Mouse (Mus musculus) forebrain, embryonic 16.5 days (tissue): ENCODE data around the gene Galnt15. TPM values are rescaled to one million over a fixed set of nuclear protein-coding genes. Genes with fewer than 3 reads are reported as not detected.

ENCODE experiments used
- ATAC-seq: fragments of 200-750 bp; cut with Nextera tagmentation; 2 replicates; pipeline ENCODE4 v1.8.0; 2017; ENCODE audit warnings: mild to moderate bottlenecking, moderate library complexity
- H3K27ac ChIP-seq: fragments of 300-500 bp; sonication (generic); 2 replicates; pipeline ENCODE4 v1.5.1; 2014; ENCODE audit warnings: low read length, control low read depth
- H3K27me3 ChIP-seq: fragments of 300-500 bp; sonication (generic); replicated peaks from 2 replicates; pipeline ENCODE4 v1.6.1; 2014; ENCODE audit warnings: low read length; ENCODE audit not compliant: control insufficient read depth, insufficient read depth
- H3K36me3 ChIP-seq: fragments of 300-500 bp; sonication (generic); 2 replicates; pipeline ENCODE4 v1.6.1; 2014; ENCODE audit not compliant: control insufficient read depth, insufficient read depth
- H3K4me1 ChIP-seq: fragments of 300-500 bp; sonication (generic); replicated peaks from 2 replicates; pipeline ENCODE4 v1.6.1; 2014; ENCODE audit warnings: low read length; ENCODE audit not compliant: control insufficient read depth, insufficient read depth
- H3K4me2 ChIP-seq: fragments of 300-500 bp; sonication (generic); 2 replicates; pipeline ENCODE4 v1.6.1; 2014; ENCODE audit warnings: mild to moderate bottlenecking, low read length, control low read depth
- H3K4me3 ChIP-seq: fragments of 300-500 bp; sonication (generic); replicated peaks from 2 replicates; pipeline ENCODE4 v1.5.1; 2014; ENCODE audit warnings: mild to moderate bottlenecking, low read length, control low read depth
- H3K9ac ChIP-seq: fragments of 300-500 bp; sonication (generic); replicated peaks from 2 replicates; pipeline ENCODE4 v1.6.1; 2014; ENCODE audit warnings: low read depth, low read length, control low read depth
- H3K9me3 ChIP-seq: fragments of 300-500 bp; sonication (generic); 2 replicates; pipeline ENCODE4 v1.6.1; 2016; ENCODE audit warnings: low read length; ENCODE audit not compliant: control insufficient read depth
- WGBS: fragments of 180-500 bp; shearing (Covaris S2); extraction: QIAGEN DNeasy Blood & Tissue Kit; methylation state at CpG from one replicate; pipeline ENCODE4 v1.1.7; 2014; 5-methylcytosine and 5-hydroxymethylcytosine counted together
- polyA plus RNA-seq: library from polyadenylated mRNA; unstranded; fragments of >200 nt; fragmentation: Nextera tagmentation; extraction: Ambion mirVana; gene quantifications from 2 replicates; pipeline ENCODE4 v1.2.1, GENCODE M21; 2015

Galnt15 gene
- 0.33 and 0.50 TPM in 2 replicates for polyA plus RNA-seq

- Histone ChIP-seq H3K4me2 (peak within 1 kb of the TSS; percentile 37), H3K9ac (peak within 1 kb of the TSS; percentile 20; the same call in 1 of the 2 replicates), H3K36me3 (no peaks in the 10 kb centered on the region), H3K9me3 (no peaks in the 10 kb centered on the region), H3K27ac (peak within 1 kb of the TSS; percentile 56), H3K27me3 (no peaks in the 10 kb centered on the region), H3K4me3 (no peak within 1 kb of the TSS), H3K4me1 (peaks cover 19% of the 10 kb centered on the region)
- 11% methylated on average over 9 of the region's 9 CpGs for WGBS
- ATAC-seq, result peak; percentile 61
Measured at GRCm38 (mm10) chr14:32028681-32029091, at the start of gene Galnt15. Gene Galnt15 (plus strand): TSS chr14:32028989.

DNA sequence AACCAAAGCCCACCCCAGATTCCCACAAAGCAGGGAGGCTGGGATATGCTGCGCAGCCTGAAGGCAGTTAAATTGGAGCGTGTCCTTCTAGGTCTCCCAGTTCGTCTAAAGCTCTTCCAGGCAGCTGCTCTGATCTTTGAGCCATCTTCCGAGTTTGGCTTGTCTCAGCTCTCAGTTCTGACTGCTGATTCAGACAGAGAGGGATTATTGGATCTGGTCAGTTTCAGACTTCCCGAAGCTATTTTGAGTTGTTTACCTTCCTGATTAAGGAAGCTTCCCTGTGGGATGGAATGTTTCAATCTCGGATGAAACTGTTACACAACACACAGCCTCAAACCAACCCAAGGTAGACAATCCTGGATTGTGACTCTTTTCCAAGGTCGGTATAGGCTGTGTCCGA lies 34.8 kb upstream of the Galnt15 start:
- Histone ChIP-seq H3K36me3 (no peaks in the 10 kb centered on the region), H3K9me3 (no peaks in the 10 kb centered on the region), H3K4me2 (no peak overlapping the region), H3K27ac (no peak overlapping the region), H3K4me3 (no peak overlapping the region), H3K27me3 (no peaks in the 10 kb centered on the region), H3K9ac (no peak overlapping the region), H3K4me1 (no peaks in the 10 kb centered on the region)
- ATAC-seq, result no peak
- 71% methylated on average over 8 of the region's 8 CpGs for WGBS

DNA sequence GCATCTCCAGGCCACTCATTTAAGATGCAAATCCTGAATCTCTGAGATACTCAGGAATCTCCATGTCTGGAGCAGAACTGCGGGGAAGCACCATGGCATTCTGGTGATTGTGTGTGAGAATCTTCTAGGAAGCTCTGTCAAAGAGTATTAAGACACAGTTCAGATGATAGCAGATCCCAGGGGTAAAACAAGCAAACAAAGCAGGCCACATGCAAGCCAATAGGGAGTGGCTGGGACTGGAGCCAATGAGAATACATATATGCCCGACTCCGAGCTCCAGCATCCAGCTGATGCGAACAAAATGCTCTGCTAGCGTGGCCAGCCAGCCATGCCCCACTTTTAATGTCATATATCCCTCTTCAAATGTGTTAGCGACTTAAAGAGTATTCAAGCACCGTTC lies 27.8 kb upstream of the Galnt15 start:
- Histone ChIP-seq H3K27ac (no peak overlapping the region), H3K9ac (no peak overlapping the region), H3K27me3 (no peaks in the 10 kb centered on the region), H3K36me3 (no peaks in the 10 kb centered on the region), H3K9me3 (no peaks in the 10 kb centered on the region), H3K4me1 (peaks cover 20% of the 10 kb centered on the region), H3K4me2 (no peak overlapping the region), H3K4me3 (no peak overlapping the region)
- WGBS, result 70% methylated on average over 7 of the region's 7 CpGs
- ATAC-seq, result no peak

- peak; percentile 75 for ATAC-seq
- WGBS, result 55% methylated on average over 15 of the region's 15 CpGs
- H3K27me3 ChIP-seq, result no peaks in the 10 kb centered on the region
- peaks cover 20% of the 10 kb centered on the region for H3K4me1 ChIP-seq
- H3K4me2 ChIP-seq, result no peak overlapping the region
- no peaks in the 10 kb centered on the region for H3K9me3 ChIP-seq
- H3K4me3 ChIP-seq, result no peak overlapping the region
- peak overlapping the region; percentile 89 for H3K27ac ChIP-seq
- no peaks in the 10 kb centered on the region for H3K36me3 ChIP-seq
- H3K9ac ChIP-seq, result no peak overlapping the region
Measured at GRCm38 (mm10) chr14:32002502-32003338, 26.1 kb upstream of the Galnt15 start.

- peaks cover 20% of the 10 kb centered on the region for H3K4me1 ChIP-seq
- no peak for ATAC-seq
- 73% methylated on average over 7 of the region's 7 CpGs for WGBS
- no peaks in the 10 kb centered on the region for H3K27me3 ChIP-seq
- H3K9ac ChIP-seq, result no peak overlapping the region
- no peaks in the 10 kb centered on the region for H3K9me3 ChIP-seq
- H3K4me2 ChIP-seq, result no peak overlapping the region
- H3K27ac ChIP-seq, result peak overlapping the region; percentile 89
- H3K4me3 ChIP-seq, result no peak overlapping the region
- no peaks in the 10 kb centered on the region for H3K36me3 ChIP-seq
Measured at GRCm38 (mm10) chr14:32003904-32004596, 24.7 kb upstream of the Galnt15 start.

- Histone ChIP-seq H3K4me2 (no peak overlapping the region), H3K4me1 (peaks cover 20% of the 10 kb centered on the region), H3K9me3 (no peaks in the 10 kb centered on the region), H3K9ac (no peak overlapping the region), H3K27me3 (no peaks in the 10 kb centered on the region), H3K27ac (no peak overlapping the region), H3K36me3 (no peaks in the 10 kb centered on the region), H3K4me3 (no peak overlapping the region)
- WGBS, result 82% methylated on average over 9 of the region's 9 CpGs
- ATAC-seq, result no peak
Measured at GRCm38 (mm10) chr14:32005673-32006261, 23.0 kb upstream of the Galnt15 start.

- no peak for ATAC-seq
- Histone ChIP-seq H3K9me3 (no peaks in the 10 kb centered on the region), H3K36me3 (no peaks in the 10 kb centered on the region), H3K4me1 (peaks cover 14% of the 10 kb centered on the region), H3K4me2 (no peak overlapping the region), H3K27me3 (no peaks in the 10 kb centered on the region), H3K27ac (no peak overlapping the region), H3K9ac (no peak overlapping the region), H3K4me3 (no peak overlapping the region)
- 87% methylated on average over 4 of the region's 4 CpGs for WGBS
Measured at GRCm38 (mm10) chr14:32007654-32008335, 21.0 kb upstream of the Galnt15 start.

DNA sequence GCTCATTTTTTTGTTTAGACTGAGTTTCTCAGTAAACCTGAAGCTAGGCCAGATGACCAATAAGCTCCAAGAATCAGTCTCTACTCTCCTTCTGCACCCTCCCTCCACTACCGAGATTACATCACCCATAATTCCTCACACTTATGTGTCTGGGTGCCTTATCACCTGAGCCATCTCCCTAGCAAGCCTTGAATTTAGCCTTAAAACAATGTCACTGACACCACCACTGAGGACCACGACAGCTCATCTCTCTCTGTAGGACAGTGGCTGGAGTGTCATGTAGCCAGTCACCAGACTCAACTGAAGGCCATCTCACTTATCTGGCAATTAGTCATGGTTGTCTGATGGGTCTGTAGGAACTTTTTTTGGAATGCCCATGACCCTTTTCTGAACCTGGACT lies 19.1 kb upstream of the Galnt15 start:
- H3K9me3 ChIP-seq, result no peaks in the 10 kb centered on the region
- no peak overlapping the region for H3K4me2 ChIP-seq
- no peaks in the 10 kb centered on the region for H3K36me3 ChIP-seq
- no peaks in the 10 kb centered on the region for H3K27me3 ChIP-seq
- 83% methylated on average over 2 of the region's 2 CpGs for WGBS
- no peaks in the 10 kb centered on the region for H3K4me1 ChIP-seq
- no peak for ATAC-seq
- no peak overlapping the region for H3K4me3 ChIP-seq
- no peak overlapping the region for H3K27ac ChIP-seq
- H3K9ac ChIP-seq, result no peak overlapping the region
